Mouse (Mus musculus) ovary, postnatal 14 days (tissue): ENCODE measurements around the gene Olfr798.

Experiments used
- DNase-seq: peaks from one replicate; pipeline ENCODE4 v3.0.0; 2022; ENCODE audit warnings: low spot score

The Olfr798 gene

GRCm38 (mm10) chr10:129627834-129628233 lies at the start of gene Olfr798:
Olfr798 (minus strand) TSS chr10:129627934.
- DNase-seq, result no peak

GRCm38 (mm10) chr10:129673765-129674164 lies 46.0 kb upstream of the Olfr798 start, which contains the start of gene Olfr801:
Olfr801 (minus strand) TSS chr10:129673865.
- DNase-seq, result no peak

- DNase-seq, result no peak
Measured at GRCm38 (mm10) chr10:129657394-129657793, 29.7 kb upstream of the Olfr798 start, which contains the start of gene Olfr800. Olfr800 (plus strand) TSS chr10:129657694.

GRCm38 (mm10) chr10:129651763-129652162 lies 24.0 kb upstream of the Olfr798 start:
- DNase-seq, result no peak

- DNase-seq, result no peak
Measured at GRCm38 (mm10) chr10:129637184-129637583, 9.4 kb upstream of the Olfr798 start, which contains the start of gene Olfr799. Olfr799 (plus strand) TSS chr10:129637484.

GRCm38 (mm10) chr10:129623251-129623650 lies 4.5 kb downstream of the Olfr798 start:
- no peak for DNase-seq

- DNase-seq, result no peak
Measured at GRCm38 (mm10) chr10:129621724-129622123, 6.0 kb downstream of the Olfr798 start.

- no peak for DNase-seq
Measured at GRCm38 (mm10) chr10:129612470-129612869, 15.3 kb downstream of the Olfr798 start, which contains the start of gene Olfr796. Olfr796 (minus strand) TSS chr10:129612570.

- no peak for DNase-seq
Measured at GRCm38 (mm10) chr10:129577066-129577465, 50.7 kb downstream of the Olfr798 start.
